Mouse (Mus musculus): ENCODE data around the gene Glod5.

The Glod5 gene

DNA sequence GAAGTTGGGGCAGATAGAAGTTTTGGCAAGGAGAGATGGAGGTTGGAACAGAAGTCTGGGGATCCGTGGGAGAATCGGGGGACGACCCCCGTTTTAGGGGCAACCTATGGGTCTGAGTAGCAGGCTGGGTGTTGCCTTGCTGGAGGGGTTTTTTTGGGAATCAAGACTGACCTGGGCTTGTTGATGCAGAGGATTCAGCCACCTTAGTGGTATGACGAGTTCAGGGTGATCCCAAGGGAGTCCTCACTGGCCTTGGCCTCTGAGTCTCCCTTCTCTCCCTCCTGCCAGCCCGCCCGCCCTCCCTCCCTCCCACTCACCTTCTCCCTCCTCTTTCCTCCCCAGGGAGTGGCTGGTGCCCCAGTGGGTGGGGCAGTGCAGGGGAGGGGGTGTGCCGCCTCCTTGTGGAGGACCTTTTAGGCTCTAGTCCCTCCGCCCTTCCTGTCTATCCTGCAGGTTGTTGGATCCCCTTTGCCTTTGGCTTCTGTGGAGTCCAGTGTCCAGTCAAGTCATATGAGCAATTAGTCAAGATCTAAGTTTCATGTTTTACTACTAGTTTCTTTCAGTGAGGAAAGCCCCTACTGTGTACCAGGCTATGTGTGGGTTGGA lies 50.6 kb downstream of the Glod5 start:
- no peak for DNase-seq

DNA sequence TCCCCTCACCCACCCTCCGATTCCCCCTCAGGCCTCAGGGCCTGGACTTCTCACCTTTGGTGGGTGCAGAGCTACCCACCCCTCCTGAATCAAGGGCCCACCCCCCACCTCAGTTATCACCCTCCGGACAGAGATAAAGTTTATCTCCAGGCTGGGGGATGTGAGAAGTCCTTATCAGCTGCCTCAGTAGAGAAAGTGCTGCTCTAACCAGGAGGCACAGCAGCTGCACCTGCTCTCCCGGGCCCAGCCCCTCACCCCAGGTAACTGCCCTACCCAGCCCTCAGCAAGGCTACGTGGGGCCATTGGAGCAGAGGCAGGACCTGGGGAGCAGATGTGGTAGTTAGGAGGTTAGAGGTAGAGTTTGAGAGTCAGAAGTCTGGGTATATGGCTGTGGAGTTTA lies 52.1 kb downstream of the Glod5 start:
- no peak for DNase-seq

DNA sequence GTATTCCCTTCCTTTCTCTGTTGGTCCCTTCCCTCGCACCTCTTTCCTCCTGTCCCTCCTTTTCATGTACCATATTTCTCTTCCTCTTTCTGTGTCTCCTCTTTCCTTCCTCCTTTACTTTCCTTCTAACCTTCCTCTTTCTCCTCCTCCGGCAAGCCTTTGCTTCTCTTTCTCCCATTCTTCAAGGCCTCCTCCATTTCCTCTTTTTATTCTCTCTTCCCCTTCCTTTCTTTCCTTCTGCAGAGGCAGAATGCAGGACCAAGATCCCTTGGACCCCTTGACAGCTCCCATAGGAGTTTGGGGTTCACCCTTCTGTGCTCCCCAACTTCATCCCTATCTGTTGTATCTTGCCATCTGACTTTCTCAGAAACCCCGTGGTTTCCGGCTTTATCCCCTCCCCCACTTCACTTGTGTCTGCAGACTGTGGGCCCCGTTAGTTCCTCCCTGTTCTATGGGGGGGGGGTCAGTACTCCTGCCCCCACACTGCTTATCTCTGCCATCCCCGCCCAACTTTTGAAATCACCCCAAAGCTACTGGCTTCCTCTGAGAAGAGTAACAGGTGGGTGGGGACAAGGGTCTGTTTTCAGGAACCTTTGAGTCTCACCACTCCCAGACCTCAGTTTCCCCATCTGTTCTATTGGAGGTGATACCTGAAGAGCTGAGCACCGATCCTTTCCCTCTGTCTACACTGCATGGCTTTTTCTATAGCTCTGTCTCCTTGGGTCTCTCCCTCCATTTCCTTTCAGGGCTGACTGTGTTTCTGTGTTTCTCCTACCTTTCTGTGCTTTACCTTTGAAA lies 54.3 kb downstream of the Glod5 start:
- no peak for DNase-seq

DNA sequence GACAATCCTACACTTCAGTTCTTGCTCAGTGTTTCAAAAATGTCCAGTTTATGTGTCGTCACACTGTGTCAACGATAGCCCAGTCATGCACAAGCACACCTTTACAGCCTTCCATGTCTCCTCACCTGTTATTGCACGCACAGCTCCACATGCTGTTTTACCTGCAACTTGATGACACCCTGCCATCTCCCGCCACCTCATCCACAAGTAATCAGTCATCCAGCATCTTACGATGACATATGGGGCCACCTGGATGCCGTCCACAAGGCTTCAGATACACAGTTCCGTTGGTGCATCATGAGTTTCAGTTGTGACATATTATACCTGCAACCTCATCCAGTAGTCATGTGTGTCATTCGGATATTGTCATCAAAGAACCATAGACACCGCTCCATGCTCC lies 59.4 kb downstream of the Glod5 start:
- DNase-seq: no peak

Measured in right cerebral cortex, adult 18-20 months (tissue).